15 mouse cellular contexts compared by ENCODE assay signal in genomic region chr5:128845033-128845432, GRCm38 (mm10).
DNase-seq lines count a peak whose midpoint lies in the region; ATAC-seq and TF ChIP-seq lines count a peak whose summit lies in the region.
"Had no signal": no experiment of that assay in that cellular context is flagged by ENCODE, and none has a peak within 500 bp of the region (broad histone marks: within the 10 kb centered on the region; RNA-seq: fewer than 3 reads in every experiment).

No protein-coding gene starts in this region.

- H3K27me3 ChIP-seq in forebrain, embryonic 13.5 days = no peaks in the 10 kb centered on the region
- H3K27me3 ChIP-seq in forebrain, embryonic 16.5 days (replicated peaks; ENCODE audit: control insufficient read depth, insufficient read depth, low read length) = no peaks in the 10 kb centered on the region
- no peaks in the 10 kb centered on the region for H3K27me3 ChIP-seq in kidney, embryonic 16.5 days (ENCODE audit: insufficient read depth, low read length)
- H3K27me3 ChIP-seq: embryonic facial prominence, embryonic 13.5 days; hindbrain, embryonic 15.5 days; liver, embryonic 15.5 days had no signal

- 0 out of 2 replicates have a peak, but pooled peaks have one; percentile 19 for ATAC-seq in forebrain, embryonic 13.5 days
- ATAC-seq in forebrain, embryonic 16.5 days = no peak
- no peak for ATAC-seq in kidney, embryonic 16.5 days (ENCODE audit: low FRiP score, low TSS enrichment)

- H3K36me3 ChIP-seq in forebrain, embryonic 13.5 days (ENCODE audit: poor library complexity, severe bottlenecking) = no peaks in the 10 kb centered on the region
- H3K36me3 ChIP-seq in forebrain, embryonic 16.5 days (ENCODE audit: control insufficient read depth, insufficient read depth) = no peaks in the 10 kb centered on the region
- H3K36me3 ChIP-seq in kidney, embryonic 16.5 days (ENCODE audit: insufficient read depth, low read length) = no peaks in the 10 kb centered on the region
- H3K36me3 ChIP-seq: embryonic facial prominence, embryonic 13.5 days; hindbrain, embryonic 15.5 days; liver, embryonic 15.5 days had no signal

- H3K9ac ChIP-seq in forebrain, embryonic 13.5 days = no peak overlapping the region
- H3K9ac ChIP-seq in forebrain, embryonic 16.5 days (replicated peaks; ENCODE audit: low read depth, low read length) = no peak overlapping the region
- H3K9ac ChIP-seq in kidney, embryonic 16.5 days (replicated peaks; ENCODE audit: low read length) = no peak overlapping the region
- H3K9ac ChIP-seq: embryonic facial prominence, embryonic 13.5 days; hindbrain, embryonic 15.5 days; liver, embryonic 15.5 days had no signal

- H3K4me1 ChIP-seq in forebrain, embryonic 13.5 days = peaks cover 6% of the 10 kb centered on the region
- H3K4me1 ChIP-seq in forebrain, embryonic 16.5 days (replicated peaks; ENCODE audit: control insufficient read depth, insufficient read depth, low read length) = peaks cover 5% of the 10 kb centered on the region
- peaks cover 72% of the 10 kb centered on the region for H3K4me1 ChIP-seq in olfactory bulb, adult 2 months (ENCODE audit: control insufficient read depth, insufficient read depth, low read length)
- peaks cover 3% of the 10 kb centered on the region; the same call in 1 of the 2 replicates for H3K4me1 ChIP-seq in kidney, embryonic 16.5 days (ENCODE audit: insufficient read depth, low read length)
- H3K4me1 ChIP-seq: liver, embryonic 15.5 days had no signal

- H3K9me3 ChIP-seq in forebrain, embryonic 13.5 days (replicated peaks) = peaks cover 6% of the 10 kb centered on the region; the same call in 1 of the 2 replicates
- H3K9me3 ChIP-seq in forebrain, embryonic 16.5 days (ENCODE audit: control insufficient read depth, low read length) = 0 out of 2 replicates have a peak, but pooled peaks cover 2% of the 10 kb centered on the region
- H3K9me3 ChIP-seq in kidney, embryonic 16.5 days (ENCODE audit: low read length) = peaks cover 4% of the 10 kb centered on the region
- H3K9me3 ChIP-seq: embryonic facial prominence, embryonic 13.5 days; hindbrain, embryonic 15.5 days had no signal

- 85% methylated on average over 11 of the region's 11 CpGs for WGBS in forebrain, embryonic 13.5 days
- 55% methylated on average over 11 of the region's 11 CpGs for WGBS in forebrain, embryonic 16.5 days
- 51% methylated on average over 11 of the region's 11 CpGs for WGBS in olfactory bulb, adult 2 months
- 89% methylated on average over 11 of the region's 11 CpGs for WGBS in kidney, embryonic 16.5 days

- no peak for TF ChIP-seq POLR2A in brain, embryonic 14.5 days (IDR thresholded peaks at IDR 0.05; ENCODE audit: borderline replicate concordance, extremely low read depth, insufficient read depth, insufficient read length, poor library complexity, severe bottlenecking)
- no peak for TF ChIP-seq POLR2A in olfactory bulb, adult 2 months (IDR thresholded peaks at IDR 0.05; ENCODE audit: insufficient read depth, low read depth, low read length)

- no peak overlapping the region for H3K4me2 ChIP-seq in forebrain, embryonic 13.5 days
- no peak overlapping the region for H3K4me2 ChIP-seq in forebrain, embryonic 16.5 days (ENCODE audit: low read length)
- no peak overlapping the region for H3K4me2 ChIP-seq in kidney, embryonic 16.5 days (replicated peaks; ENCODE audit: low read depth, low read length)
- H3K4me2 ChIP-seq: embryonic facial prominence, embryonic 13.5 days; hindbrain, embryonic 15.5 days; liver, embryonic 15.5 days had no signal

- TF ChIP-seq CTCF in brain, embryonic 14.5 days (IDR thresholded peaks at IDR 0.05; ENCODE audit: borderline replicate concordance, extremely low read depth, insufficient read depth, insufficient read length) = no peak
- no peak for TF ChIP-seq CTCF in olfactory bulb, adult 2 months (IDR thresholded peaks at IDR 0.05; ENCODE audit: insufficient read depth, low read depth, low read length)

- no peak overlapping the region for H3K4me3 ChIP-seq in forebrain, embryonic 13.5 days
- H3K4me3 ChIP-seq in forebrain, embryonic 16.5 days (replicated peaks; ENCODE audit: low read length) = no peak overlapping the region
- no peak overlapping the region for H3K4me3 ChIP-seq in olfactory bulb, adult 2 months (ENCODE audit: insufficient read depth, low read depth, low read length)
- no peak overlapping the region for H3K4me3 ChIP-seq in kidney, embryonic 16.5 days (ENCODE audit: low read length)
- H3K4me3 ChIP-seq: embryonic facial prominence, embryonic 13.5 days; hindbrain, embryonic 15.5 days; liver, embryonic 15.5 days had no signal

- H3K27ac ChIP-seq in forebrain, embryonic 13.5 days = no peak overlapping the region
- H3K27ac ChIP-seq in forebrain, embryonic 16.5 days (ENCODE audit: low read length) = no peak overlapping the region
- peak overlapping the region; percentile 35 for H3K27ac ChIP-seq in olfactory bulb, adult 2 months (ENCODE audit: insufficient read depth, low read depth, low read length)
- H3K27ac ChIP-seq in kidney, embryonic 16.5 days (ENCODE audit: low read length) = no peak overlapping the region
- H3K27ac ChIP-seq: embryonic facial prominence, embryonic 13.5 days; hindbrain, embryonic 15.5 days; liver, embryonic 15.5 days had no signal

- DNase-seq in brain, embryonic 14.5 days (ENCODE audit: low read depth) = peak; percentile 72
- DNase-seq in layer of hippocampus, postnatal 14 days (ENCODE audit: low spot score in 2 of 2) = peak; percentile 77 to 87
- no peak for DNase-seq in kidney, postnatal 25 days
- DNase-seq in heart, adult 11 months = no peak
- DNase-seq: adrenal gland, postnatal 25 days; gastrocnemius, postnatal 10 days; kidney, adult 2 months; lung, postnatal 10 days had no signal

Comparison
In these comparisons a context has a peak if more than half of its experiments do, and no peak if none do; other contexts are left out.
1. DNase-seq: peak in brain, embryonic 14.5 days (single experiment) and layer of hippocampus, postnatal 14 days (2 of 2); none in kidney, postnatal 25 days (0 of 2) and heart, adult 11 months (single experiment).